ENCODE assay signal across 9 mouse cellular contexts in the genomic region with DNA sequence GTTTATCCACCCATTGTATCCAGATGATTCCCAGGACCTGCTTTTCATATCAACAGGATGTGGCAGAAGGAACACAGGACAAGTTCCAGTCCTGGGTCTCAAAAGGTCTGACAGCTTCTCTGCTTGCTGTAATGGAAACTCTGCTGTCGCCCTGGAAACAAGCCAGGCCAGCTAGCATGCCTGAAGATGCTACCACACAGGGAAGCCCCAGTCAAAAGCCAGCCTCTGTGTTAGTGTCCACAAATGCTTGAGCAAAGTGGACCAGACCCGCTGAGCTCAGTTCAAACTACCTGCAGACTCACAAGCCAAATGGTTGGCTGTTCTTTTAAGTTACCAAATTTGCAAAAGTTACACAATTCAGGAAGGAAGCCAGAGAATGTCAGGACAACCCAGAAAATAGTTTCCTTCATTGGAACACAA.
DNase-seq lines count a peak whose midpoint lies in the region; ATAC-seq lines count a peak whose summit lies in the region.
"Had no signal": no experiment of that assay in that cellular context is flagged by ENCODE, and none has a peak within 500 bp of the region (broad histone marks: within the 10 kb centered on the region; RNA-seq: fewer than 3 reads in every experiment).

No protein-coding gene starts in this region.

- H3K4me2 ChIP-seq in forebrain, embryonic 14.5 days (ENCODE audit: low read length), result no peak overlapping the region
- H3K4me2 ChIP-seq in heart, embryonic 16.5 days (ENCODE audit: low read depth, low read length), result no peak overlapping the region

- H3K9ac ChIP-seq in forebrain, embryonic 14.5 days (ENCODE audit: low read length), result no peak overlapping the region
- no peak overlapping the region for H3K9ac ChIP-seq in heart, embryonic 16.5 days (ENCODE audit: low read length)
- H3K9ac ChIP-seq: liver, embryonic 14.5 days had no signal

- WGBS in forebrain, embryonic 14.5 days, result 55% methylated on average over 2 of the region's 2 CpGs
- 52% methylated on average over 2 of the region's 2 CpGs for WGBS in forebrain, embryonic 10.5 days
- 52% methylated on average over 2 of the region's 2 CpGs for WGBS in embryonic facial prominence, embryonic 10.5 days
- 11% methylated on average over 2 of the region's 2 CpGs for WGBS in heart, embryonic 16.5 days

- H3K4me1 ChIP-seq in forebrain, embryonic 14.5 days (ENCODE audit: control insufficient read depth, insufficient read depth, low read length), result peaks cover 13% of the 10 kb centered on the region; the same call in 1 of the 2 replicates
- H3K4me1 ChIP-seq in forebrain, embryonic 10.5 days, result peaks cover 29% of the 10 kb centered on the region
- H3K4me1 ChIP-seq in embryonic facial prominence, embryonic 10.5 days, result peaks cover 27% of the 10 kb centered on the region
- H3K4me1 ChIP-seq in heart, embryonic 16.5 days (ENCODE audit: control insufficient read depth, insufficient read depth, low read length), result peaks cover 25% of the 10 kb centered on the region

- DNase-seq in forebrain, embryonic 14.5 days (ENCODE audit: low spot score), result peak; percentile 47
- no peak for DNase-seq in forebrain, embryonic 10.5 days (ENCODE audit: extremely low spot score, low spot score)
- peak; percentile 48 for DNase-seq in embryonic facial prominence, embryonic 10.5 days (ENCODE audit: low spot score)
- DNase-seq in kidney, postnatal 4 days, result peak; percentile 54 to 65
- DNase-seq in skeletal muscle tissue, adult 2 months (ENCODE audit: low read depth, low spot score), result peak; percentile 60
- DNase-seq in frontal cortex, adult 2 months (ENCODE audit: extremely low spot score in 1 of 2, low spot score in 1 of 2), result no peak

- H3K36me3 ChIP-seq in forebrain, embryonic 14.5 days (ENCODE audit: control insufficient read depth, insufficient read depth, low read length), result no peaks in the 10 kb centered on the region
- no peaks in the 10 kb centered on the region for H3K36me3 ChIP-seq in forebrain, embryonic 10.5 days (replicated peaks)
- no peaks in the 10 kb centered on the region for H3K36me3 ChIP-seq in embryonic facial prominence, embryonic 10.5 days (replicated peaks)
- H3K36me3 ChIP-seq in heart, embryonic 16.5 days (ENCODE audit: control insufficient read depth, insufficient read depth), result no peaks in the 10 kb centered on the region

- H3K4me3 ChIP-seq in forebrain, embryonic 14.5 days (ENCODE audit: low read depth, low read length), result no peak overlapping the region
- no peak overlapping the region for H3K4me3 ChIP-seq in forebrain, embryonic 10.5 days
- no peak overlapping the region for H3K4me3 ChIP-seq in embryonic facial prominence, embryonic 10.5 days
- no peak overlapping the region for H3K4me3 ChIP-seq in heart, embryonic 16.5 days (ENCODE audit: low read length)

- no peaks in the 10 kb centered on the region for H3K9me3 ChIP-seq in forebrain, embryonic 14.5 days (replicated peaks; ENCODE audit: control insufficient read depth, low read length)
- H3K9me3 ChIP-seq in forebrain, embryonic 10.5 days, result no peaks in the 10 kb centered on the region
- H3K9me3 ChIP-seq in embryonic facial prominence, embryonic 10.5 days, result no peaks in the 10 kb centered on the region
- no peaks in the 10 kb centered on the region for H3K9me3 ChIP-seq in heart, embryonic 16.5 days (replicated peaks; ENCODE audit: control insufficient read depth, low read length)

- H3K27ac ChIP-seq in forebrain, embryonic 14.5 days (ENCODE audit: low read depth, low read length), result no peak overlapping the region
- H3K27ac ChIP-seq in forebrain, embryonic 10.5 days, result no peak overlapping the region
- no peak overlapping the region for H3K27ac ChIP-seq in embryonic facial prominence, embryonic 10.5 days (replicated peaks)
- H3K27ac ChIP-seq in heart, embryonic 16.5 days (ENCODE audit: low read length), result peak overlapping the region; percentile 73
- H3K27ac ChIP-seq: liver, embryonic 14.5 days had no signal

- H3K27me3 ChIP-seq in forebrain, embryonic 14.5 days (replicated peaks; ENCODE audit: control insufficient read depth, insufficient read depth, low read length), result no peaks in the 10 kb centered on the region
- H3K27me3 ChIP-seq in forebrain, embryonic 10.5 days (ENCODE audit: poor library complexity, severe bottlenecking), result peaks cover 21% of the 10 kb centered on the region
- H3K27me3 ChIP-seq in embryonic facial prominence, embryonic 10.5 days (replicated peaks; ENCODE audit: low read depth, poor library complexity, severe bottlenecking), result no peaks in the 10 kb centered on the region
- H3K27me3 ChIP-seq in heart, embryonic 16.5 days (ENCODE audit: control insufficient read depth, insufficient read depth, low read length), result no peaks in the 10 kb centered on the region

- 0 out of 2 replicates have a peak, but pooled peaks have one; percentile 18 for ATAC-seq in forebrain, embryonic 14.5 days
- ATAC-seq in heart, embryonic 16.5 days (replicated peaks; ENCODE audit: extremely low read depth, insufficient read depth, low FRiP score), result peak; percentile 75; the same call in 1 of the 2 replicates
- no peak for ATAC-seq in monocyte, adult 5-6 weeks (replicated peaks; ENCODE audit: insufficient number of reproducible peaks, low FRiP score, low TSS enrichment, poor library complexity, severe bottlenecking)

Comparison
In these comparisons a context has a peak if more than half of its experiments do, and no peak if none do; other contexts are left out.
1. DNase-seq: peak in forebrain, embryonic 14.5 days (single experiment), embryonic facial prominence, embryonic 10.5 days (single experiment), kidney, postnatal 4 days (2 of 2) and skeletal muscle tissue, adult 2 months (single experiment); none in forebrain, embryonic 10.5 days (single experiment) and frontal cortex, adult 2 months (0 of 2).